Mouse (Mus musculus): ENCODE data around the gene Glod4. TPM values are rescaled to one million over a fixed set of nuclear protein-coding genes. Genes with fewer than 3 reads are reported as not detected.
A peak's percentile ranks its signal among the peaks of the same experiment; 100 is the strongest.
"Not testable (repeated sequence)": the region's sequence is repeated elsewhere in the genome, so short reads cannot be mapped to it uniquely, and the experiment has no call there.

Gene Glod4
- polyA plus RNA-seq, 1 experiment, result 2.9 TPM

- no peak for DNase-seq (ENCODE audit: low read depth in 1 of 2, low spot score in 2 of 2)
- H3K27me3 ChIP-seq (ENCODE audit: control insufficient read depth, insufficient read depth, low read length), result no peaks in the 10 kb centered on the region
- no peak overlapping the region for H3K27ac ChIP-seq (ENCODE audit: insufficient read depth, low read length)
- WGBS, result 96% methylated on average over 5 of the region's 5 CpGs
- peaks cover 13% of the 10 kb centered on the region for H3K36me3 ChIP-seq (ENCODE audit: control insufficient read depth, insufficient read depth, low read length)
- H3K4me3 ChIP-seq (ENCODE audit: extremely low read depth, insufficient read depth, insufficient read length), result no peak overlapping the region
- no peak for TF ChIP-seq CTCF (IDR thresholded peaks at IDR 0.05; ENCODE audit: extremely low read depth, insufficient read depth, insufficient read length, insufficient replicate concordance)
- no peak for TF ChIP-seq POLR2A (IDR thresholded peaks at IDR 0.05; ENCODE audit: low read depth, low read length)
- peaks cover 8% of the 10 kb centered on the region; the same call in 1 of the 2 replicates for H3K4me1 ChIP-seq (ENCODE audit: control insufficient read depth, insufficient read depth, insufficient read length)
Observed at GRCm38 (mm10) chr11:76213841-76214240, 29.7 kb downstream of the Glod4 start.

- H3K27me3 ChIP-seq (ENCODE audit: control insufficient read depth, insufficient read depth, low read length); DNase-seq (ENCODE audit: low read depth in 1 of 2, low spot score in 2 of 2); H3K4me3 ChIP-seq (ENCODE audit: extremely low read depth, insufficient read depth, insufficient read length); H3K4me1 ChIP-seq (ENCODE audit: control insufficient read depth, insufficient read depth, insufficient read length); H3K27ac ChIP-seq (ENCODE audit: insufficient read depth, low read length): not testable (repeated sequence)
- 88% methylated on average over 5 of the region's 6 CpGs for WGBS
- peaks cover 13% of the 10 kb centered on the region for H3K36me3 ChIP-seq (ENCODE audit: control insufficient read depth, insufficient read depth, low read length)
Observed at GRCm38 (mm10) chr11:76211595-76211994, 31.9 kb downstream of the Glod4 start.

- 84% methylated on average over 13 of the region's 13 CpGs for WGBS
- no peak overlapping the region for H3K4me3 ChIP-seq (ENCODE audit: extremely low read depth, insufficient read depth, insufficient read length)
- peaks cover 13% of the 10 kb centered on the region for H3K36me3 ChIP-seq (ENCODE audit: control insufficient read depth, insufficient read depth, low read length)
- H3K27me3 ChIP-seq (ENCODE audit: control insufficient read depth, insufficient read depth, low read length), result no peaks in the 10 kb centered on the region
- no peaks in the 10 kb centered on the region for H3K4me1 ChIP-seq (ENCODE audit: control insufficient read depth, insufficient read depth, insufficient read length)
- no peak for DNase-seq (ENCODE audit: low read depth in 1 of 2, low spot score in 2 of 2)
- H3K27ac ChIP-seq (ENCODE audit: insufficient read depth, low read length), result no peak overlapping the region
- TF ChIP-seq CTCF (IDR thresholded peaks at IDR 0.05; ENCODE audit: extremely low read depth, insufficient read depth, insufficient read length, insufficient replicate concordance) (no peak), POLR2A (IDR thresholded peaks at IDR 0.05; ENCODE audit: low read depth, low read length) (no peak)
Observed at GRCm38 (mm10) chr11:76210228-76210985, 33.1 kb downstream of the Glod4 start.

GRCm38 (mm10) chr11:76206793-76207192 lies 36.7 kb downstream of the Glod4 start:
- WGBS, result 90% methylated on average over 5 of the region's 5 CpGs
- TF ChIP-seq POLR2A (IDR thresholded peaks at IDR 0.05; ENCODE audit: low read depth, low read length) (no peak), CTCF (IDR thresholded peaks at IDR 0.05; ENCODE audit: extremely low read depth, insufficient read depth, insufficient read length, insufficient replicate concordance) (no peak)
- Histone ChIP-seq H3K27ac (ENCODE audit: insufficient read depth, low read length) (no peak overlapping the region), H3K36me3 (ENCODE audit: control insufficient read depth, insufficient read depth, low read length) (peaks cover 1% of the 10 kb centered on the region), H3K4me3 (ENCODE audit: extremely low read depth, insufficient read depth, insufficient read length) (no peak overlapping the region), H3K4me1 (ENCODE audit: control insufficient read depth, insufficient read depth, insufficient read length) (no peaks in the 10 kb centered on the region; the same call in 1 of the 2 replicates), H3K27me3 (ENCODE audit: control insufficient read depth, insufficient read depth, low read length) (peaks cover 5% of the 10 kb centered on the region; the same call in 1 of the 2 replicates)
- no peak for DNase-seq (ENCODE audit: low read depth in 1 of 2, low spot score in 2 of 2)

- TF ChIP-seq POLR2A (IDR thresholded peaks at IDR 0.05; ENCODE audit: low read depth, low read length) (no peak), CTCF (IDR thresholded peaks at IDR 0.05; ENCODE audit: extremely low read depth, insufficient read depth, insufficient read length, insufficient replicate concordance) (no peak)
- Histone ChIP-seq H3K4me3 (ENCODE audit: extremely low read depth, insufficient read depth, insufficient read length) (peak overlapping the region; percentile 64), H3K27me3 (ENCODE audit: control insufficient read depth, insufficient read depth, low read length) (peaks cover 8% of the 10 kb centered on the region; the same call in 1 of the 2 replicates), H3K27ac (ENCODE audit: insufficient read depth, low read length) (no peak overlapping the region), H3K36me3 (ENCODE audit: control insufficient read depth, insufficient read depth, low read length) (no peaks in the 10 kb centered on the region), H3K4me1 (ENCODE audit: control insufficient read depth, insufficient read depth, insufficient read length) (no peaks in the 10 kb centered on the region; the same call in 1 of the 2 replicates)
- DNase-seq (ENCODE audit: low read depth in 1 of 2, low spot score in 2 of 2), result peak in 1 of 2 experiments; percentile 69
- 1% methylated on average over 89 of the region's 90 CpGs for WGBS
Observed at GRCm38 (mm10) chr11:76201761-76202674, 41.5 kb downstream of the Glod4 start.

GRCm38 (mm10) chr11:76196977-76197469 lies 46.5 kb downstream of the Glod4 start:
- 79% methylated on average over 8 of the region's 8 CpGs for WGBS
- no peak overlapping the region for H3K27ac ChIP-seq (ENCODE audit: insufficient read depth, low read length)
- DNase-seq (ENCODE audit: low read depth in 1 of 2, low spot score in 2 of 2), result no peak
- H3K36me3 ChIP-seq (ENCODE audit: control insufficient read depth, insufficient read depth, low read length), result no peaks in the 10 kb centered on the region
- TF ChIP-seq CTCF (IDR thresholded peaks at IDR 0.05; ENCODE audit: extremely low read depth, insufficient read depth, insufficient read length, insufficient replicate concordance) (no peak), POLR2A (IDR thresholded peaks at IDR 0.05; ENCODE audit: low read depth, low read length) (no peak)
- H3K4me3 ChIP-seq (ENCODE audit: extremely low read depth, insufficient read depth, insufficient read length), result no peak overlapping the region
- peaks cover 4% of the 10 kb centered on the region; the same call in 1 of the 2 replicates for H3K27me3 ChIP-seq (ENCODE audit: control insufficient read depth, insufficient read depth, low read length)
- no peaks in the 10 kb centered on the region; the same call in 1 of the 2 replicates for H3K4me1 ChIP-seq (ENCODE audit: control insufficient read depth, insufficient read depth, insufficient read length)

Data from spleen, adult 2 months (tissue).